ENCODE assay signal across 16 mouse cellular contexts in the genomic region with DNA sequence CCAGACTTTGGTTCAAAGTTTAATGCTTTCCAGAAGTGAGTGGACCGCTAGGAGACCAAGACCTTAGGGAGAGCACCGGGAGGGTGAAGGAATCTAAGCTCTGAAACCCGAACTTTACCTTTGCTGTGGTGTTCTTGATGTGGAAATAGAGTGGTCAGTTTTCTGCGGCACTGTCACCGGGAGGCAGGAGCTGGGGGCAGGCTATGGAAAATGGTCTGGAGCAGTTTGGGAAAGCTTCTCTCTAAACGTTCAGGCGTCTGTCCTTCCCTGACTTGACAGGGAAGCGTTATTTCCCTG. TPM values are rescaled to one million over a fixed set of nuclear protein-coding genes. Genes with fewer than 3 reads are reported as not detected.
DNase-seq lines count a peak whose midpoint lies in the region; ATAC-seq and TF ChIP-seq lines count a peak whose summit lies in the region.
"Had no signal": no experiment of that assay in that cellular context is flagged by ENCODE, and none has a peak within 500 bp of the region (broad histone marks: within the 10 kb centered on the region; RNA-seq: fewer than 3 reads in every experiment).

No protein-coding gene starts in this region.

- TF ChIP-seq POLR2A in limb, embryonic 14.5 days (IDR thresholded peaks at IDR 0.05; ENCODE audit: borderline replicate concordance, extremely low read depth, insufficient read depth, insufficient read length): no peak

- H3K4me1 ChIP-seq in forebrain, embryonic 12.5 days: peaks cover 19% of the 10 kb centered on the region
- H3K4me1 ChIP-seq in forebrain, embryonic 15.5 days: peaks cover 16% of the 10 kb centered on the region
- peaks cover 15% of the 10 kb centered on the region for H3K4me1 ChIP-seq in kidney, embryonic 15.5 days
- H3K4me1 ChIP-seq in forebrain, embryonic 14.5 days (ENCODE audit: control insufficient read depth, insufficient read depth, low read length): peaks cover 6% of the 10 kb centered on the region; the same call in 1 of the 2 replicates
- peaks cover 4% of the 10 kb centered on the region; the same call in 1 of the 2 replicates for H3K4me1 ChIP-seq in limb, embryonic 14.5 days (ENCODE audit: control insufficient read depth, insufficient read depth, low read length)

- H3K27me3 ChIP-seq in forebrain, embryonic 12.5 days: peaks cover 96% of the 10 kb centered on the region
- peaks cover 70% of the 10 kb centered on the region for H3K27me3 ChIP-seq in forebrain, embryonic 15.5 days
- H3K27me3 ChIP-seq in kidney, embryonic 15.5 days: peaks cover 92% of the 10 kb centered on the region
- H3K27me3 ChIP-seq in forebrain, embryonic 14.5 days (replicated peaks; ENCODE audit: control insufficient read depth, insufficient read depth, low read length): peaks cover 81% of the 10 kb centered on the region
- H3K27me3 ChIP-seq in limb, embryonic 14.5 days (ENCODE audit: control insufficient read depth, insufficient read depth, low read length): peaks cover 73% of the 10 kb centered on the region

- no peak for ATAC-seq in forebrain, embryonic 12.5 days (ENCODE audit: low FRiP score)
- no peak for ATAC-seq in forebrain, embryonic 15.5 days (replicated peaks)
- ATAC-seq in kidney, embryonic 15.5 days (replicated peaks; ENCODE audit: low FRiP score): no peak
- ATAC-seq in forebrain, embryonic 14.5 days: no peak
- no peak for ATAC-seq in limb, embryonic 14.5 days (ENCODE audit: low FRiP score, low read depth)
- ATAC-seq: liver, postnatal 0 days had no signal

- no peaks in the 10 kb centered on the region for H3K36me3 ChIP-seq in forebrain, embryonic 12.5 days (replicated peaks)
- H3K36me3 ChIP-seq in forebrain, embryonic 15.5 days: no peaks in the 10 kb centered on the region
- H3K36me3 ChIP-seq in kidney, embryonic 15.5 days: no peaks in the 10 kb centered on the region
- H3K36me3 ChIP-seq in forebrain, embryonic 14.5 days (ENCODE audit: control insufficient read depth, insufficient read depth, low read length): no peaks in the 10 kb centered on the region
- H3K36me3 ChIP-seq in limb, embryonic 14.5 days (ENCODE audit: control insufficient read depth, insufficient read depth, low read length): no peaks in the 10 kb centered on the region
- H3K36me3 ChIP-seq: embryonic facial prominence, embryonic 13.5 days had no signal

- H3K4me3 ChIP-seq in forebrain, embryonic 12.5 days (replicated peaks): peak overlapping the region; percentile 12
- H3K4me3 ChIP-seq in forebrain, embryonic 15.5 days: no peak overlapping the region
- H3K4me3 ChIP-seq in kidney, embryonic 15.5 days (replicated peaks): 0 out of 2 replicates have a peak overlapping the region, but pooled peaks have one; percentile 2
- no peak overlapping the region for H3K4me3 ChIP-seq in forebrain, embryonic 14.5 days (ENCODE audit: low read depth, low read length)
- H3K4me3 ChIP-seq in limb, embryonic 14.5 days (replicated peaks; ENCODE audit: low read length): peak overlapping the region; percentile 12; the same call in 1 of the 2 replicates

- H3K4me2 ChIP-seq in forebrain, embryonic 12.5 days: peak overlapping the region; percentile 31
- H3K4me2 ChIP-seq in forebrain, embryonic 15.5 days (replicated peaks): no peak overlapping the region
- no peak overlapping the region for H3K4me2 ChIP-seq in kidney, embryonic 15.5 days
- H3K4me2 ChIP-seq in forebrain, embryonic 14.5 days (ENCODE audit: low read length): peak overlapping the region; percentile 34; the same call in 1 of the 2 replicates
- 0 out of 2 replicates have a peak overlapping the region, but pooled peaks have one; percentile 7 for H3K4me2 ChIP-seq in limb, embryonic 14.5 days (replicated peaks; ENCODE audit: low read depth, low read length, severe bottlenecking)

- H3K9me3 ChIP-seq in forebrain, embryonic 12.5 days: no peaks in the 10 kb centered on the region
- no peaks in the 10 kb centered on the region for H3K9me3 ChIP-seq in forebrain, embryonic 15.5 days
- H3K9me3 ChIP-seq in kidney, embryonic 15.5 days (replicated peaks): no peaks in the 10 kb centered on the region
- no peaks in the 10 kb centered on the region for H3K9me3 ChIP-seq in forebrain, embryonic 14.5 days (replicated peaks; ENCODE audit: control insufficient read depth, low read length)
- no peaks in the 10 kb centered on the region for H3K9me3 ChIP-seq in limb, embryonic 14.5 days (ENCODE audit: control insufficient read depth, low read length)
- H3K9me3 ChIP-seq: embryonic facial prominence, embryonic 13.5 days had no signal

- no peak overlapping the region for H3K27ac ChIP-seq in forebrain, embryonic 12.5 days
- H3K27ac ChIP-seq in forebrain, embryonic 15.5 days (replicated peaks): no peak overlapping the region
- no peak overlapping the region for H3K27ac ChIP-seq in kidney, embryonic 15.5 days
- no peak overlapping the region for H3K27ac ChIP-seq in forebrain, embryonic 14.5 days (ENCODE audit: low read depth, low read length)
- no peak overlapping the region for H3K27ac ChIP-seq in limb, embryonic 14.5 days (replicated peaks; ENCODE audit: low read depth, low read length)
- H3K27ac ChIP-seq: embryonic facial prominence, embryonic 13.5 days; macrophage had no signal

- DNase-seq in kidney, adult 9 months: no peak
- DNase-seq in forebrain, embryonic 14.5 days (ENCODE audit: low spot score): no peak
- DNase-seq in limb, embryonic 14.5 days (ENCODE audit: low spot score): no peak
- no peak for DNase-seq in thymus, postnatal 36 days
- no peak for DNase-seq in urinary bladder, postnatal 14 days (ENCODE audit: low spot score)
- DNase-seq: adrenal gland, postnatal 14 days; cerebellum, postnatal 25 days; kidney, adult 2 months; liver, postnatal 0 days; thymus, adult 18-20 months had no signal

- no peak overlapping the region for H3K9ac ChIP-seq in forebrain, embryonic 12.5 days
- H3K9ac ChIP-seq in forebrain, embryonic 15.5 days (replicated peaks): no peak overlapping the region
- H3K9ac ChIP-seq in kidney, embryonic 15.5 days: no peak overlapping the region
- no peak overlapping the region for H3K9ac ChIP-seq in forebrain, embryonic 14.5 days (ENCODE audit: low read length)
- no peak overlapping the region for H3K9ac ChIP-seq in limb, embryonic 14.5 days (ENCODE audit: low read depth, low read length, severe bottlenecking)
- H3K9ac ChIP-seq: embryonic facial prominence, embryonic 13.5 days; liver, postnatal 0 days had no signal

- WGBS in forebrain, embryonic 12.5 days: 1% methylated on average over 8 of the region's 8 CpGs
- WGBS in forebrain, embryonic 15.5 days: 3% methylated on average over 8 of the region's 8 CpGs
- 1% methylated on average over 8 of the region's 8 CpGs for WGBS in kidney, embryonic 15.5 days
- under 1% methylated on average over 8 of the region's 8 CpGs for WGBS in forebrain, embryonic 14.5 days
- WGBS in limb, embryonic 14.5 days: under 1% methylated on average over 8 of the region's 8 CpGs

RNA-seq across cellular contexts. Expression of a gene that starts 5.9 kb away (rescaled TPM):
- polyA plus RNA-seq in forebrain, embryonic 12.5 days (2016; fragmentation: Nextera tagmentation; extraction: Ambion mirVana): 34.1 and 34.3 TPM in 2 replicates
- polyA plus RNA-seq in forebrain, embryonic 15.5 days (2015; fragmentation: Nextera tagmentation; extraction: Ambion mirVana): 0.99 and 1.6 TPM in 2 replicates
- not detected in 2 replicates for polyA plus RNA-seq in kidney, embryonic 15.5 days (2015; fragmentation: Nextera tagmentation; extraction: Ambion mirVana)
- polyA plus RNA-seq in forebrain, embryonic 14.5 days (2014; fragmentation: Nextera tagmentation; extraction: Ambion mirVana): 1.7 and 1.8 TPM in 2 replicates
- 0.04 TPM in 1 of 2 replicates, not detected in the other for polyA plus RNA-seq in limb, embryonic 14.5 days (2012; rRNA removed)
- polyA plus RNA-seq in limb, embryonic 14.5 days (2014; fragmentation: Nextera tagmentation; extraction: Ambion mirVana): not detected in 2 replicates
- polyA plus RNA-seq: gonadal fat pad, adult 2 months; kidney, adult 2 months; liver, postnatal 0 days; macrophage had no signal

Comparison
In these comparisons a context has a peak if more than half of its experiments do, and no peak if none do; other contexts are left out.
1. H3K4me2 ChIP-seq: peak in forebrain, embryonic 12.5 days (single experiment), forebrain, embryonic 14.5 days (single experiment) and limb, embryonic 14.5 days (single experiment); none in forebrain, embryonic 15.5 days (single experiment) and kidney, embryonic 15.5 days (single experiment).
2. H3K4me3 ChIP-seq: peak in forebrain, embryonic 12.5 days (single experiment), kidney, embryonic 15.5 days (single experiment) and limb, embryonic 14.5 days (single experiment); none in forebrain, embryonic 15.5 days (single experiment) and forebrain, embryonic 14.5 days (single experiment).
3. RNA of a gene that starts 5.9 kb away (polyA plus RNA-seq): 34.1 to 34.3 TPM in forebrain, embryonic 12.5 days; 1.7 to 1.8 TPM in forebrain, embryonic 14.5 days, 0.99 to 1.6 TPM in forebrain, embryonic 15.5 days, 0.04 TPM in limb, embryonic 14.5 days and not detected in kidney, embryonic 15.5 days; every median in the first group is over 10 times any median in the second.